Mouse (Mus musculus) ES-Bruce4 (cell line): Measurements from ENCODE around the gene Rpl36. TPM values are rescaled to one million over a fixed set of nuclear protein-coding genes. Genes with fewer than 3 reads are reported as not detected.
"Not testable (repeated sequence)": the region's sequence is repeated elsewhere in the genome, so short reads cannot be mapped to it uniquely, and the experiment has no call there.

Source experiments
- H3K27ac ChIP-seq: 2 replicates; pipeline ENCODE4 v1.5.1; 2012; ENCODE audit warnings: low read length, inconsistent platforms; ENCODE audit not compliant: insufficient read depth
- H3K27me3 ChIP-seq: 2 replicates; pipeline ENCODE4 v1.6.1; 2012; ENCODE audit warnings: mild to moderate bottlenecking, low read length, inconsistent platforms; ENCODE audit not compliant: control insufficient read depth, poor library complexity, insufficient read depth, severe bottlenecking
- H3K36me3 ChIP-seq: 2 replicates; pipeline ENCODE4 v1.6.1; 2012; ENCODE audit warnings: inconsistent platforms, mild to moderate bottlenecking, low read length, moderate library complexity; ENCODE audit not compliant: control insufficient read depth, poor library complexity, insufficient read depth, severe bottlenecking
- H3K4me1 ChIP-seq: one replicate; pipeline ENCODE4 v1.8.1; 2011; ENCODE audit warnings: low read length; ENCODE audit not compliant: control insufficient read depth, insufficient read depth
- H3K4me3 ChIP-seq: 2 replicates; pipeline ENCODE4 v1.5.1; 2011; ENCODE audit warnings: low read depth, mild to moderate bottlenecking, low read length
- H3K9ac ChIP-seq: 2 replicates; pipeline ENCODE4 v1.6.1; 2012; ENCODE audit warnings: low read depth, mild to moderate bottlenecking, inconsistent platforms; ENCODE audit not compliant: poor library complexity, severe bottlenecking
- H3K9me3 ChIP-seq: replicated peaks from 2 replicates; pipeline ENCODE4 v1.6.1; 2012; ENCODE audit warnings: mild to moderate bottlenecking, low read length, inconsistent platforms; ENCODE audit not compliant: control insufficient read depth, poor library complexity, insufficient read depth, severe bottlenecking
- CTCF ChIP-seq: IDR thresholded peaks from one replicate; pipeline ENCODE4 v1.8.1; 2011; ENCODE audit warnings: low read depth, low read length
- EP300 ChIP-seq: IDR thresholded peaks from 2 replicates; pipeline ENCODE4 v1.6.1; 2011; ENCODE audit warnings: low read depth, low read length; ENCODE audit not compliant: insufficient read depth
- POLR2A ChIP-seq: IDR thresholded peaks from one replicate; pipeline ENCODE4 v1.8.1; 2011; ENCODE audit warnings: low read length; ENCODE audit not compliant: insufficient read depth
- polyA plus RNA-seq: library from polyadenylated mRNA; stranded (reverse); fragments of >200 nt; gene quantifications from 2 replicates; pipeline ENCODE4 v1.2.4, GENCODE M21; 2011; ENCODE audit warnings: low read depth; ENCODE audit not compliant: missing spikeins, insufficient read depth, insufficient read length

The Rpl36 gene
- polyA plus RNA-seq, 1 experiment = 704 TPM

DNA sequence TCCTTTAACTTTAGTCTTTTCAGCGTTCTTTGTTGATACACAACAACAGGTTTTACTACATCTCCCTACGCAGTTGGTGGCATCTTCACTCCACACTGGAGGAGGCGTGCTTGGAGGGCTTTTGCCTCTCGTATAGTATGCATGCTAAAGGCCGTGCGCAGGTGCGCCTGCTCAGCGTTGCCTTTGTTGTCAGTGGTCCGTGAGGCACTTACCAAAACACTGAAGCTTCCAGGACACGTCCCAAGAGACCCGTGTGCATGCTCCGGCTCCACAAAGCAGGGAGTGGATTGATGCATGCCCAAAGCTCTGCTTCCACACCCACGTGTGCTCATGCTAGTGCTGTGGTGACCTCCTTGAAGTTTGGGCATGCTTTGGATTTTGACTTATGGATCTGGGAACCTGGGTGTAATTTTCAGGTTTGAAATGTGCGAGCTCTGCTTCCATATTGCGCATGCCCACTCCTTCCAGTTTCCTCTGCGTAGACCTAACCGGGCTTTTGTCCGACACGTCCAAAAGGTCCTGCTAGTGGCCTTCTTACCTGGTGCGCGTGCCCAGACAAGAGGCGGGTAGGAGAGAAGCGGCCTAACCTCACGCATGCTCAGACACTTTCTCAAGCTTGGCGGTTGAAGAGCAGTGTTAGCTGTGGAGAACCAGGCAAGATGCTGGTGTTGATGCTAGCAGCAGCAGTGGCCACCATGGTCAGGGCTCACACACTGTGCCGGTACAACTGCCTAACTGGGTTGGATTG lies 14.5 kb downstream of the Rpl36 start, which contains the start of gene Catsperd:
Gene Catsperd (plus strand): TSS at position 614 of the 748 bp plus-strand sequence.
- H3K27me3 ChIP-seq = no peaks in the 10 kb centered on the region
- peak within 1 kb of the TSS; percentile 17; the same call in 1 of the 2 replicates for H3K9ac ChIP-seq
- H3K4me3 ChIP-seq = peak within 1 kb of the TSS; percentile 76
- H3K36me3 ChIP-seq = peaks cover under 1% of the 10 kb centered on the region; the same call in 1 of the 2 replicates
- H3K4me1 ChIP-seq = peaks cover 5% of the 10 kb centered on the region
- TF ChIP-seq POLR2A (peak; percentile 18), EP300 (no peak), CTCF (no peak)
- peak within 1 kb of the TSS; percentile 54 for H3K27ac ChIP-seq
- H3K9me3 ChIP-seq = no peaks in the 10 kb centered on the region

DNA sequence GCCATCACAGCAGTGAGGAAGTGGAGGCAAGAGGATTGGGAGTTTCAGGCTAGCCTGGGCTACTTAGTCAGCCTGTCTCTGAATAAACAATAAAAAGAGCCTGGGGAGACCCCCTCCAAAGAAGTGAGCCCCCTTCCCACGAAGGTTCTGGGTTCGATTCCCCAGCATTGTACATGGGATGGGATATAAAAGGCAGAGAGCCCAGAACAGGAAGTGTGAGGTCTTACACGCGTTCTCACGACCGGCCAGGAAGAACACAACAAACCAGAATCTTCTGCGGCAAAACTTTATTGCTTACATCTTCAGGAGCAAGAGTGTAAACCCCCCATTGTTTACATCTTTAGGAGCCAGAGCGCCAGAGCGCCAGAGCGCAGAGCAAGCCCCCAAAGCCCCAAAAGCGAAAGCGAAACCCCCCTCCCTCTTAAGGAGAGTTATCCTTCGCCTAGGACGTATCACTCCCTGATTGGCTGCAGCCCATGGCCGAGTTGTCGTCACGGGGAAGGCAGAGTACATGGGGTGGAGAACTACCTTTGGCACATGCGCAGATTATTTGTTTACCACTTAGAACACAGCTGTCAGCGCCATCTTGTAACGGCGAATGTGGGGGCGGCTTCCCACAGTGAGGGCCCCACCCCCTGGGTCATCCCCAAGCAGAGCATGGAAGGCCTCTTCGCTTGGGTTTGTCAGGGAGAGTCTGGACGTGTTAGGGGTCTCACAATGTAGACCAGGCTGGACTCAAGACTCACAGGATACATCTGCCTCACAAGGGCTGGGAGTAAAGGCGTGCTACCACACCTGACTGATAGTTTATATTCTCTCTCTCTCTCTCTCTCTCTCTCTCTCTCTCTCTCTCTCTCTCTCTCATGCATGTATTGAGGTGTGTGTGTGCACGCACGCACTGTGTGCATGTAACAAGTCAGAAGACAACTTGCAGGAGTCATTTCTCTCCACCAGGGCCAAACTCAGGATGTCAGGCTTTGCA lies 16.9 kb downstream of the Rpl36 start:
- H3K9me3 ChIP-seq, H3K4me1 ChIP-seq, H3K4me3 ChIP-seq, H3K36me3 ChIP-seq, H3K9ac ChIP-seq, H3K27me3 ChIP-seq, H3K27ac ChIP-seq: not testable (repeated sequence)

DNA sequence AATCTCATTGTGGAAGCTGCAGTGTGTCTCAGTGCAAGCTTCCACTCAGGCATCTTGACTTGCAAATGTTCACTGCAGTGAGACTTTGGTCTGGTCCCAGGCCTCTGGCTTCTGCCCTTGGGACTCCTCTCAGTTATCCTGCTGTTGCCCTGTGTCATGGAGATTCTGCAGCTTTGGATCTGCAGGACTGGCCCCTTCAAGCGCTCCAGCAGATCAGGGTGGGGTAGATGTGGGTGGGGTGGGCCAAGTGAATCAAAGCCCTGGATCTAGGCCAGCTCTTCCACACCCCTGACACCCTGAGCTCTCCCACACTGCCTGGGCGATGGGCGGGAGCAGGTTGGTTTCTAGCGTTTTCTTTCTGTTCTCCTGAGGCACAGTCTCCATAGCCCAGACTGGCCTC lies 18.6 kb downstream of the Rpl36 start:
- H3K27me3 ChIP-seq = no peaks in the 10 kb centered on the region
- no peak overlapping the region for H3K9ac ChIP-seq
- TF ChIP-seq EP300 (peak; percentile 61; the same call in 1 of the 2 replicates), POLR2A (no peak)
- H3K4me3 ChIP-seq = no peak overlapping the region
- H3K9me3 ChIP-seq = no peaks in the 10 kb centered on the region
- H3K36me3 ChIP-seq = no peaks in the 10 kb centered on the region
- peak overlapping the region; percentile 40; the same call in 1 of the 2 replicates for H3K27ac ChIP-seq
- H3K4me1 ChIP-seq = peaks cover 5% of the 10 kb centered on the region

DNA sequence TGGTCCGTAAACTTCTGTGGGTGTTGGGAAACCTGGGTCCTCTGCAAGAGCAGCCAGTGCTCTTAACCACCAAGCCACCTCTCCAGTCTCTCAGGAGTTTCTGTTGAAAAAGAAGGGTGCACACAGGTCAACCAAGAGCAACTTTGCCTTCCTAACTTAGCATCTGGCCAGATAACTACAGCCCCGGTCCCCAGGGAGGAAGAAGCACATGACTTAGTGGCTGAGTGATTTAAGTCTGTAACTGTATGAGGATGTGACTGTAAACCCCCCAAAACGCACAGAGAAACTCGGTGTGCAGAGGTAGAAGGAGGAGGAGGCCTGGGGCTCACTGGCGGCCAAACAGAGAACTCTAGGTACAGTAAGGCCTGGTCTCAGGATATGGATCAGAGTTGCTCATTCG lies 20.8 kb downstream of the Rpl36 start:
- no peak overlapping the region for H3K9ac ChIP-seq
- TF ChIP-seq CTCF (no peak), EP300 (no peak), POLR2A (no peak)
- no peaks in the 10 kb centered on the region for H3K9me3 ChIP-seq
- H3K27me3 ChIP-seq = no peaks in the 10 kb centered on the region
- H3K4me1 ChIP-seq = peaks cover 5% of the 10 kb centered on the region
- H3K4me3 ChIP-seq = no peak overlapping the region
- no peaks in the 10 kb centered on the region for H3K36me3 ChIP-seq
- H3K27ac ChIP-seq = no peak overlapping the region

DNA sequence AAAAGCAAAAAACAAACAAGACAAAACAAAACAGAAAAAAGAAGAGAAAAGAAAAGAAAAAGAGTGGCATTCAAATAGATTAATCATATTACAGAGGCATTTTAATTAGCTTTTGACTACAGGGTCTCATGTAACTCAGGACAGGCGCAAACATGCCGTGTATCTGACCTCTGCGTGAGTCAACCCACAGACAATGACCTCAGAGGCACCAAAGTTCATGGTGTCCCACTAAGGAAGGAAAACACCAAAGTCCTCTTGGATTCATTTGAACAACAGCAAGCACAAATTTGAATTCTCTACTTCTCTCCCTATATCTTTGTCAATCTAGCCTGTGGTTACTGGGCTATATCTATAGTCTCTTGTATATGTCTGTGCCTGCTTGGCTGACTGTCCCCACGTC lies 30.0 kb downstream of the Rpl36 start:
- no peak overlapping the region for H3K9ac ChIP-seq
- TF ChIP-seq EP300 = no peak
- no peak for TF ChIP-seq POLR2A
- TF ChIP-seq CTCF = no peak

DNA sequence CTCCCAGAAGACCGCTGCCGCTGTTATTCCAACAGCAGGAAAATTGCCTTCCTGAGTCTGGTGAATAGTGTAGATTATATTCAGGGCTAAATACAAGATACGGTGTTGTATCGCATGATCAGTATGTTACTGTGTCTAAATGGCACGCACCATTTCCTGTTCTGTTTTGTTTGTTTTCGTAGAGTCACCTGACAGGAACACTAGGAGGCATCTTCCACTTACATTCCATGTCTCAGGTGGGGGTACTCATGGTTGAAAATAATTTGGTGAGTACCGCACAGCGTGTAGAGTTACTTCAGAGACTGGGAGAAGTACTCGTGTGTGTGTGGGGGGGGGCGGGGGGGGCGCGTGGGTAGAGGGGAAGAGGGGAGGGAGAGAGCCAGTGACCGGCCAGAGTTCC lies 34.3 kb downstream of the Rpl36 start:
- no peaks in the 10 kb centered on the region for H3K36me3 ChIP-seq

More for the DNA sequence above, 30.0 kb downstream of the Rpl36 start:
- Histone ChIP-seq H3K9me3 (no peaks in the 10 kb centered on the region), H3K4me1 (no peaks in the 10 kb centered on the region), H3K36me3 (no peaks in the 10 kb centered on the region), H3K4me3 (no peak overlapping the region), H3K27me3 (no peaks in the 10 kb centered on the region), H3K27ac (no peak overlapping the region)

More for the DNA sequence above, 34.3 kb downstream of the Rpl36 start:
- H3K4me3 ChIP-seq = no peak overlapping the region
- H3K27me3 ChIP-seq = no peaks in the 10 kb centered on the region
- no peaks in the 10 kb centered on the region for H3K4me1 ChIP-seq
- H3K27ac ChIP-seq = no peak overlapping the region
- H3K9me3 ChIP-seq = no peaks in the 10 kb centered on the region
- peak overlapping the region; percentile 60 for H3K9ac ChIP-seq
- TF ChIP-seq EP300 (no peak), POLR2A (no peak), CTCF (no peak)
